Mouse (Mus musculus): ENCODE results near the gene Bco2. TPM values are rescaled to one million over a fixed set of nuclear protein-coding genes. Genes with fewer than 3 reads are reported as not detected.

The Bco2 gene
- total RNA-seq, 4 experiments from 2014 or later = 3.2 to 5.4 (median 4.1) TPM

GRCm38 (mm10) chr9:50561145-50561917, 6.3 kb upstream of the Bco2 start, which contains the start of gene Tex12:
Gene Tex12 (minus strand): TSS chr9:50561325.
- no peak for DNase-seq (ENCODE audit: low spot score in 2 of 2)

GRCm38 (mm10) chr9:50554241-50555093, 514 bp downstream of the Bco2 start, which contains the start of gene Il18:
Gene Il18 (plus strand): TSS chr9:50554827.
- peak; percentile 77 to 86 for DNase-seq (ENCODE audit: low spot score in 2 of 2)

DNA sequence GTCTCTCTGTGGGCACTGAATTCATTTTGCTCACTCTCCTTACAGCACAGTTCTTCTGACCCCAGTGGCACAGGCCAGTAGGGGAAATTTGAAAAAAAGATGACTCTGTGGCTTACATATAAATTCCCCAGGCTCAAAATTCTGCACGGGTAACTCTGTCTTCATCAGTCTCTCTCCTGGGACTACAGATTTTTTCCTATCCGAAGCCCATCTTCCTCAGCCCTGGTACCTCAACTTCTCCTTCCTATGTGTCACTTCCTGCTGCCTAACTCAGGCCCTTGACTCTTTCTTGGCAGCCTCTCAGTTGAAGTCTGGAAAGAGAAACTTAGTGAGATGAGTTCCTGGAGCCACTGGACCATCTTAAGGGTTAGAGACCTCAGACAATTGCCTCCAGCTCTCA, 1.4 kb downstream of the Bco2 start:
- DNase-seq (ENCODE audit: low spot score in 2 of 2) = no peak

DNA sequence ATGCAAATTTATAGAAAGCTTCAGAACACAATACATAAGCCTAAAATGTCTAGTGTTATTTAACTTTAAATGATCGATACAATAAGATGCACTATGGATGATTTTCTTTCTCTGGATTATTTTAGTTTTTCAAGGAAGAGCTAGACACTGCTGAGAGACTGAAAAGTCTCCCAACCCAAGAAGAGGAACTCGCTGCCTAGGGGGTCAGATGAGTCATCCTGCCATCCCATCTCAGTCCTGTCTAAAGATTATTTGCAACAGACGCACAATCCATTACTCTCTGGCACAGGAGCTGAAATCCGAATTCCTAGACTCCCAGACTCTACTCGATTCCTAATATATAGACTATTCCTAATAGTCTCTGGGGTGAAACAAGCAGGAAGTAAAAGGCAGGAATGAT, 2.8 kb downstream of the Bco2 start:
- no peak for DNase-seq (ENCODE audit: low spot score in 2 of 2)

DNA sequence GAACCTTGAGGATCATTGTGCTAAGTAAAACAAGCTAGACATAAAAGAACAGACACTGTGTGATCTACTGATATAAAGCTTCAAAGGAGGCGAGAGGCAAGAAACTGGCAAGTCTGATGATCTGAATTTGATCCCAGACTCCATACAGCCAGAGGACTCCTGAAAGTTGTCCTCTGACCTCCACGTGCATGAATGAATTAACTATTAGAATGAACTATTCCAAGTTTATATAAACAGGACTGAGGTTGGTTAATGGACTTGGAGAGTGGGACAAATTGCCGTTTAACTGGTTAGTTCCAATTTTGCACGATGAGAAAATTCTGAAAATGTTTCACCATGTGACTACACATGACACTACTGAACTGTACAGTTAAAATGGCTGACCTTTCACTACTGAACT, 6.0 kb downstream of the Bco2 start:
- no peak for DNase-seq (ENCODE audit: low spot score in 2 of 2)

- DNase-seq (ENCODE audit: low spot score in 2 of 2) = no peak
Observed at GRCm38 (mm10) chr9:50547859-50548478, 7.0 kb downstream of the Bco2 start.

DNA sequence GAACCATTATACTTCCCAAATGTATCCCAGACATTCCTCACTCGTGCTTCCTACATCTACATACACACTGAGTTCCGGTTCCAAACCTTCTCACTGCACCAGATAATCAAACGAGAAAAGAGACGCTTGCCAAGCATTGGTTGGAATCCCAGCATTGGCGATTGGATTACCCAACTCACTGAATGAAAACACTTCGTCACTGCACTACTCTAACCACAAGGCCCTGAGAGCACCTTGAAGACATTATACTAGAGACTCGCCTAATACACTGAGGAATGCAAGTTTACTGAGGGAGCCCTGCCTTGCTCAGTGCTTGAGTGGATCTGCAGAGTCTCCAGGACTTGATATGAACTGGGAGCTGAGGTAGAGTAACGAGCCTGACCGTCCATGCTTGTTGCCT, 12.6 kb downstream of the Bco2 start:
- no peak for DNase-seq (ENCODE audit: low spot score in 2 of 2)

- no peak for DNase-seq (ENCODE audit: low spot score in 2 of 2)
Observed at GRCm38 (mm10) chr9:50540170-50540569, 14.8 kb downstream of the Bco2 start.

GRCm38 (mm10) chr9:50537295-50537694, 17.7 kb downstream of the Bco2 start:
- no peak for DNase-seq (ENCODE audit: low spot score in 2 of 2)

DNA sequence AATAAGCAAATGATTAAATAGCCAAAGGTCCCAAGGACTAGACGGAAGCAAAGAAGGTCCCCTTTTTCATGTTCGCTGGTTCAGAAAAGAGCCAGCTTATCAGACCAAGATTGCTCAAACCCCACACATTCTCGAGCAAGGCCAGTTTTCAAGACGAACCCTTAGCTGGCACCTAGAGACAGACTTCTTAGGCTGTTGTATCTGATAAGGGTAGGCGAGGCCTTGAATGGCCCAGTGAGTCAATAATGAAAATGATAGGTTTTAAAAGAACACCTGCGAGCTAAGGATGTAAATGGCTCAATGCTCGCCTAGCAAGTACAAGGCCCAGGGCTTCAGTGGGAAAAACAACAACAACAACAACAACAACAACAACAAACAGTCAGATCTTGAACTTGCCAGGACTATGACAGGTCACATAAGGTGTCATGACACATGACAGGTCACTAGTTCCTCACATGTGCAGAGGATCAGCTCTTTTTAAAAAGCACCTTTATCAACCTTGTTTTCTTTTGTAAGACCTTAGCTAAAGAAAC, 18.3 kb downstream of the Bco2 start:
- no peak for DNase-seq (ENCODE audit: low spot score in 2 of 2)

GRCm38 (mm10) chr9:50535930-50536329, 19.1 kb downstream of the Bco2 start:
- no peak for DNase-seq (ENCODE audit: low spot score in 2 of 2)

- no peak for DNase-seq (ENCODE audit: low spot score in 2 of 2)
Observed at GRCm38 (mm10) chr9:50533791-50534190, 21.2 kb downstream of the Bco2 start.

DNA sequence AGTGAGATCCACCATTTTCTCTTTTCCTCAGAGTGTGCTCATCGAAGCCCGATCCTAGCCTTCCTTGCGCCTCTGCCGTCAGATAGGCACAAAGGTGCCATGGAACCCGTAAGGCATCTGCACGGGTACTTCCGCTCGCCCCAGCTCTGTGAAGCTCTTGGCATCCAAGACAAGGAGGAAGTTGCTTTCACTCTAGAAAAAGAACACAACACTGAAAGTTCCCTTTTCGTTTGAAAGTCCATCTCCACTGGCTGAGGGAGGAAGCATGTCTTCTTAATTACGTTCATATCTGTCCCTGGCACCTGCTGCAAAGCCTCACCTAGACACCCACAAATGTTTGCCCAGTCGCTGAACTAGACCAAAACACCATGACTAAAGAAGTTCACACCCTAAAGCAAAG, 21.7 kb downstream of the Bco2 start:
- no peak for DNase-seq (ENCODE audit: low spot score in 2 of 2)

DNA sequence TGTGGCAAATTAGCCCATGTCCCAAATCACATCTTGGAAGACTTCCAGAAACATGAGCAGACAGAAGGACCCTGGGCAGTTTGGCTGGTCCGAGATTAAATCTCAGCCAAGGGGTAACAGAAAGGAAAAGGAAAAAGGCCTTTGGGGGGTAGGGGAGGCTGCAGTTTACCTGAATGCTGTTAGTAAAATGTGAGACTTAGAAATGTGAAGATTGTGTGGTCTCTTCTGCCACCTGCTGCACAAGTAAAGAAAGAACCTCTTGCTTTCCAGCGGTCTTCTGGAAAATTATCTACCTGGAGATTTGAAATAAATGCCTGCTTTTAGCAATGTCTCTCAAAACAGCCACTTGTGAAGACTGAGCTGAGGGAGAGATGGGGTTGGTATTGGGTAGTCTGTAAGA, 24.1 kb downstream of the Bco2 start:
- peak in 1 of 2 experiments; percentile 28 for DNase-seq (ENCODE audit: low spot score in 2 of 2)

GRCm38 (mm10) chr9:50528293-50528892, 26.6 kb downstream of the Bco2 start, which contains the start of gene Pts:
Gene Pts (minus strand): TSS chr9:50528724.
- peak; percentile 93 to 97 for DNase-seq (ENCODE audit: low spot score in 2 of 2)

DNA sequence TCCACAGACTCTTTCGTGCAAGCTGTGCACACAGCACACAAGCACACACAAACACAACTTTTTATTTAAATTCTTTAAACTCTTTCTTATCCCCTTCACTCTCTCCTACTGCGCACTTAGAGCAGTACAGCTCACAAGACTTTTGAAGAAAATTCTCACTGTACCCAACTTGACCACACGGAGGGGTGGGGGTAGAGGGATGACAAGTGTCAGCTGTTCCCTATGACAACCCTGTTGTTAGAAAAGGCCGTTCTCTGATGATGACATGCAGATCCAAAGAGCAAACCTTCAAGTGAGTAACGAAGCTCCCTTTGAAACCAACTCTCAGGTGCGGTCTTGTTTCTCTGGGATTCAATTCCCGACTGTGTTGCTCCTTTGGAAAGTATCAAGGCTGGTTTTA, 27.1 kb downstream of the Bco2 start:
- no peak for DNase-seq (ENCODE audit: low spot score in 2 of 2)

DNA sequence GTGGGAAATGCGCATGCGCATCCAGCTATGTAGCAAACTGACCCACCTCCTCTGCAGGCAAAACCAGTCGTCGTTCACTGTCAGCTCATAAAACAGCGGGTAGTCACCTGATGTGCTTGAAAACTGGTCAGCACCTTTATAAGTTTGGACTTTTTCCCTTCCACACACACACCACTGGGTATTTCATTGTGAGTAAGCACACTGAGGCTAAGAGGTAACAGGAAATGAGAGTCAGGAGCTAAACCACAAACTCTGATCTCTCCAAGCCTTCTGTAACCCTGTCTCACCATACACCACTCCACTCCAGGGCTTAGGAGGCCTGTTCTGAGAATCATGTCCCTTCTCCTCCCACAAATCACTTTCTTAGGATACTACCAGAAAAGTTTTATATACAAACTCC, 29.4 kb downstream of the Bco2 start:
- DNase-seq (ENCODE audit: low spot score in 2 of 2) = no peak

- DNase-seq (ENCODE audit: low spot score in 2 of 2) = no peak
Observed at GRCm38 (mm10) chr9:50524936-50525335, 30.0 kb downstream of the Bco2 start.

GRCm38 (mm10) chr9:50522574-50522973, 32.4 kb downstream of the Bco2 start:
- DNase-seq (ENCODE audit: low spot score in 2 of 2) = no peak

GRCm38 (mm10) chr9:50521562-50521961, 33.4 kb downstream of the Bco2 start:
- no peak for DNase-seq (ENCODE audit: low spot score in 2 of 2)

DNA sequence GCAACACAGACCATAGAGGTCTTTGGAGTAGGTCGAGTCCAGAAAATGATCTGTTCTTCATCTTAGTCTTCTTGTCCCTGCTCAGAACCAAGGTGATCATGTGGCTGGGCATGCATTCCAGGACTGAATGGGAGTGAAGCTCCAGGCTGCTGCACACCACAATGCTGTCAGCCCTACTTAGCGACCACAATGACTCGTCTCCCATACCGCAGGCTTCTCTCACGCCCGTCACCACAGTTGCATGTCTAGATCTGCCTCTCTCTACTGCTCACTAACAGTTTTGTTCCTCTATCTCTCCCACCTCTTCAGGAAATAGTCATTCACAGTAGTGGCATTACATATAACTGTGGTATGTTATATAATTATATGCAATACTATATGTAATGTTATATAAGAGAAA, 34.2 kb downstream of the Bco2 start:
- no peak for DNase-seq (ENCODE audit: low spot score in 2 of 2)

Data from layer of hippocampus, adult 8-10 months (tissue).